Comparison of ENCODE assay signal across 16 mouse cellular contexts in genomic region chr8:108889406-108889805, GRCm38 (mm10).
A peak's percentile ranks its signal among the peaks of the same experiment; 100 is the strongest.
DNase-seq lines count a peak whose midpoint lies in the region; ATAC-seq lines count a peak whose summit lies in the region.
"Had no signal": no experiment of that assay in that cellular context is flagged by ENCODE, and none has a peak within 500 bp of the region (broad histone marks: within the 10 kb centered on the region; RNA-seq: fewer than 3 reads in every experiment).

No protein-coding gene starts in this region.

- peak overlapping the region; percentile 34; the same call in 1 of the 2 replicates for H3K27ac ChIP-seq in intestine, embryonic 14.5 days (ENCODE audit: low read depth)
- no peak overlapping the region for H3K27ac ChIP-seq in intestine, embryonic 15.5 days
- H3K27ac ChIP-seq in forebrain, embryonic 12.5 days = no peak overlapping the region
- H3K27ac ChIP-seq in limb, embryonic 12.5 days = 0 out of 2 replicates have a peak overlapping the region, but pooled peaks have one; percentile 12
- 0 out of 2 replicates have a peak overlapping the region, but pooled peaks have one; percentile 29 for H3K27ac ChIP-seq in neural tube, embryonic 14.5 days (ENCODE audit: low read depth, low read length)
- H3K27ac ChIP-seq: embryonic facial prominence, embryonic 13.5 days had no signal

- no peaks in the 10 kb centered on the region for H3K36me3 ChIP-seq in intestine, embryonic 14.5 days (ENCODE audit: control insufficient read depth, insufficient read depth, low read length)
- H3K36me3 ChIP-seq in intestine, embryonic 15.5 days = no peaks in the 10 kb centered on the region
- H3K36me3 ChIP-seq in forebrain, embryonic 12.5 days (replicated peaks) = no peaks in the 10 kb centered on the region
- H3K36me3 ChIP-seq in limb, embryonic 12.5 days = peaks cover 9% of the 10 kb centered on the region; the same call in 1 of the 2 replicates
- no peaks in the 10 kb centered on the region for H3K36me3 ChIP-seq in neural tube, embryonic 14.5 days (ENCODE audit: control insufficient read depth, insufficient read depth, low read length)

- no peaks in the 10 kb centered on the region for H3K27me3 ChIP-seq in intestine, embryonic 14.5 days (replicated peaks; ENCODE audit: control insufficient read depth, insufficient read depth, low read length)
- H3K27me3 ChIP-seq in intestine, embryonic 15.5 days (replicated peaks) = no peaks in the 10 kb centered on the region
- H3K27me3 ChIP-seq in forebrain, embryonic 12.5 days = peaks cover 37% of the 10 kb centered on the region
- no peaks in the 10 kb centered on the region for H3K27me3 ChIP-seq in limb, embryonic 12.5 days
- no peaks in the 10 kb centered on the region for H3K27me3 ChIP-seq in neural tube, embryonic 14.5 days (ENCODE audit: control insufficient read depth, insufficient read depth, low read length)
- H3K27me3 ChIP-seq: embryonic facial prominence, embryonic 13.5 days had no signal

- no peak for DNase-seq in intestine, embryonic 14.5 days (ENCODE audit: low spot score)
- DNase-seq in layer of hippocampus, adult 11-12 months (ENCODE audit: low spot score) = no peak
- DNase-seq: adrenal gland, postnatal 36 days; cerebellum, postnatal 36 days; heart, adult 11 months; kidney, adult 8-10 months; right cerebral cortex, adult 18-20 months had no signal

- H3K4me2 ChIP-seq in intestine, embryonic 14.5 days (ENCODE audit: low read length) = no peak overlapping the region
- no peak overlapping the region for H3K4me2 ChIP-seq in intestine, embryonic 15.5 days (replicated peaks)
- peak overlapping the region; percentile 24; the same call in 1 of the 2 replicates for H3K4me2 ChIP-seq in forebrain, embryonic 12.5 days
- 0 out of 2 replicates have a peak overlapping the region, but pooled peaks have one; percentile 13 for H3K4me2 ChIP-seq in limb, embryonic 12.5 days
- no peak overlapping the region for H3K4me2 ChIP-seq in neural tube, embryonic 14.5 days (ENCODE audit: low read depth, low read length)
- H3K4me2 ChIP-seq: embryonic facial prominence, embryonic 13.5 days; liver, embryonic 11.5 days had no signal

- peaks cover 36% of the 10 kb centered on the region for H3K4me1 ChIP-seq in intestine, embryonic 14.5 days (replicated peaks; ENCODE audit: control insufficient read depth, insufficient read depth, low read length)
- peaks cover 30% of the 10 kb centered on the region for H3K4me1 ChIP-seq in intestine, embryonic 15.5 days (replicated peaks)
- H3K4me1 ChIP-seq in forebrain, embryonic 12.5 days = peaks cover 58% of the 10 kb centered on the region
- peaks cover 72% of the 10 kb centered on the region for H3K4me1 ChIP-seq in limb, embryonic 12.5 days (replicated peaks)
- H3K4me1 ChIP-seq in neural tube, embryonic 14.5 days (ENCODE audit: control insufficient read depth, insufficient read depth, low read length) = peaks cover 43% of the 10 kb centered on the region

- no peak for ATAC-seq in intestine, embryonic 14.5 days (replicated peaks; ENCODE audit: low FRiP score, low TSS enrichment, low read depth)
- no peak for ATAC-seq in intestine, embryonic 15.5 days
- no peak for ATAC-seq in forebrain, embryonic 12.5 days (ENCODE audit: low FRiP score)
- no peak for ATAC-seq in limb, embryonic 12.5 days (ENCODE audit: insufficient number of reproducible peaks, insufficient read depth, low FRiP score, low TSS enrichment, low read depth)
- no peak for ATAC-seq in neural tube, embryonic 14.5 days (ENCODE audit: low read depth)
- no peak for ATAC-seq in frontal cortex, adult (ENCODE audit: low TSS enrichment)
- ATAC-seq: CD4-positive, CD25-positive, alpha-beta regulatory T cell, adult 4 months had no signal

- no peak overlapping the region for H3K9ac ChIP-seq in intestine, embryonic 14.5 days (ENCODE audit: low read length)
- H3K9ac ChIP-seq in intestine, embryonic 15.5 days = no peak overlapping the region
- H3K9ac ChIP-seq in forebrain, embryonic 12.5 days = no peak overlapping the region
- H3K9ac ChIP-seq in limb, embryonic 12.5 days (replicated peaks) = no peak overlapping the region; the same call in 1 of the 2 replicates
- no peak overlapping the region for H3K9ac ChIP-seq in neural tube, embryonic 14.5 days (replicated peaks; ENCODE audit: low read depth, low read length)
- H3K9ac ChIP-seq: embryonic facial prominence, embryonic 13.5 days had no signal

- 42% methylated on average over 5 of the region's 5 CpGs for WGBS in intestine, embryonic 14.5 days
- 56% methylated on average over 5 of the region's 5 CpGs for WGBS in intestine, embryonic 15.5 days
- 13% methylated on average over 5 of the region's 5 CpGs for WGBS in forebrain, embryonic 12.5 days
- WGBS in limb, embryonic 12.5 days = 36% methylated on average over 5 of the region's 5 CpGs
- WGBS in neural tube, embryonic 14.5 days = 16% methylated on average over 5 of the region's 5 CpGs

- no peaks in the 10 kb centered on the region for H3K9me3 ChIP-seq in intestine, embryonic 14.5 days (ENCODE audit: control insufficient read depth, low read length)
- no peaks in the 10 kb centered on the region for H3K9me3 ChIP-seq in intestine, embryonic 15.5 days
- H3K9me3 ChIP-seq in forebrain, embryonic 12.5 days = no peaks in the 10 kb centered on the region
- no peaks in the 10 kb centered on the region for H3K9me3 ChIP-seq in limb, embryonic 12.5 days
- no peaks in the 10 kb centered on the region for H3K9me3 ChIP-seq in neural tube, embryonic 14.5 days (ENCODE audit: control insufficient read depth, low read length)
- H3K9me3 ChIP-seq: embryonic facial prominence, embryonic 13.5 days; megakaryocyte, embryonic 14.5 days had no signal

- H3K4me3 ChIP-seq in intestine, embryonic 14.5 days (ENCODE audit: low read depth, low read length) = no peak overlapping the region
- H3K4me3 ChIP-seq in intestine, embryonic 15.5 days (replicated peaks) = no peak overlapping the region
- H3K4me3 ChIP-seq in forebrain, embryonic 12.5 days (replicated peaks) = no peak overlapping the region
- H3K4me3 ChIP-seq in limb, embryonic 12.5 days (replicated peaks) = no peak overlapping the region
- no peak overlapping the region for H3K4me3 ChIP-seq in neural tube, embryonic 14.5 days (ENCODE audit: low read depth, low read length)
- H3K4me3 ChIP-seq: embryonic facial prominence, embryonic 13.5 days; megakaryocyte, embryonic 14.5 days had no signal

Comparison
In these comparisons a context has a peak if more than half of its experiments do, and no peak if none do; other contexts are left out.
1. H3K27ac ChIP-seq: peak in intestine, embryonic 14.5 days (single experiment), limb, embryonic 12.5 days (single experiment) and neural tube, embryonic 14.5 days (single experiment); none in intestine, embryonic 15.5 days (single experiment) and forebrain, embryonic 12.5 days (single experiment).
2. H3K4me2 ChIP-seq: peak in forebrain, embryonic 12.5 days (single experiment) and limb, embryonic 12.5 days (single experiment); none in intestine, embryonic 14.5 days (single experiment), intestine, embryonic 15.5 days (single experiment) and neural tube, embryonic 14.5 days (single experiment).